Mouse (Mus musculus) spleen, adult 12 weeks (tissue): ENCODE measurements around the gene Dpy19l1.

Experiments used
- DNase-seq: peaks from one replicate; pipeline ENCODE4 v3.0.0; 2022; ENCODE audit warnings: low spot score

Gene Dpy19l1

GRCm38 (mm10) chr9:24470166-24470565 is 32.8 kb downstream of the Dpy19l1 start:
- no peak for DNase-seq

GRCm38 (mm10) chr9:24467186-24467585 is 35.8 kb downstream of the Dpy19l1 start:
- DNase-seq: no peak

- DNase-seq: no peak
Measured at GRCm38 (mm10) chr9:24466649-24467048, 36.3 kb downstream of the Dpy19l1 start.

GRCm38 (mm10) chr9:24461379-24461961 is 41.5 kb downstream of the Dpy19l1 start:
- DNase-seq: no peak

GRCm38 (mm10) chr9:24453833-24454232 is 49.1 kb downstream of the Dpy19l1 start:
- no peak for DNase-seq

- DNase-seq: no peak
Measured at GRCm38 (mm10) chr9:24450976-24451375, 52.0 kb downstream of the Dpy19l1 start.

- DNase-seq: no peak
Measured at GRCm38 (mm10) chr9:24450524-24450923, 52.4 kb downstream of the Dpy19l1 start.

GRCm38 (mm10) chr9:24434901-24435300 is 68.0 kb downstream of the Dpy19l1 start:
- DNase-seq: no peak

GRCm38 (mm10) chr9:24429721-24430120 is 73.2 kb downstream of the Dpy19l1 start:
- no peak for DNase-seq

- DNase-seq: no peak
Measured at GRCm38 (mm10) chr9:24425679-24426078, 77.3 kb downstream of the Dpy19l1 start.

- no peak for DNase-seq
Measured at GRCm38 (mm10) chr9:24423241-24423640, 79.7 kb downstream of the Dpy19l1 start.

GRCm38 (mm10) chr9:24421888-24422287 is 81.1 kb downstream of the Dpy19l1 start:
- DNase-seq: no peak

GRCm38 (mm10) chr9:24421221-24421620 is 81.7 kb downstream of the Dpy19l1 start:
- DNase-seq: no peak

GRCm38 (mm10) chr9:24420144-24420543 is 82.8 kb downstream of the Dpy19l1 start:
- no peak for DNase-seq

GRCm38 (mm10) chr9:24418281-24418680 is 84.7 kb downstream of the Dpy19l1 start:
- no peak for DNase-seq

GRCm38 (mm10) chr9:24411483-24411882 is 91.5 kb downstream of the Dpy19l1 start:
- DNase-seq: no peak

- DNase-seq: no peak
Measured at GRCm38 (mm10) chr9:24410439-24410838, 92.5 kb downstream of the Dpy19l1 start.

- DNase-seq: no peak
Measured at GRCm38 (mm10) chr9:24407992-24408391, 94.9 kb downstream of the Dpy19l1 start.

- DNase-seq: no peak
Measured at GRCm38 (mm10) chr9:24394146-24394545, 108.8 kb downstream of the Dpy19l1 start.

GRCm38 (mm10) chr9:24390807-24391370 is 112.1 kb downstream of the Dpy19l1 start:
- no peak for DNase-seq

- DNase-seq: no peak
Measured at GRCm38 (mm10) chr9:24387230-24387629, 115.7 kb downstream of the Dpy19l1 start.

GRCm38 (mm10) chr9:24379321-24379720 is 123.6 kb downstream of the Dpy19l1 start:
- no peak for DNase-seq

GRCm38 (mm10) chr9:24378848-24379247 is 124.1 kb downstream of the Dpy19l1 start:
- DNase-seq: no peak
